Mouse (Mus musculus) common myeloid progenitor, adult 5-6 weeks (primary cell): ENCODE measurements around the gene Ets2. TPM values are rescaled to one million over a fixed set of nuclear protein-coding genes. Genes with fewer than 3 reads are reported as not detected.

Source experiments
- ATAC-seq: replicated peaks from 2 replicates; pipeline ENCODE4 v1.8.0; 2016; ENCODE audit warnings: low read depth, mild to moderate bottlenecking, moderate TSS enrichment, inconsistent platforms; ENCODE audit not compliant: poor library complexity, severe bottlenecking
- total RNA-seq: library from RNA; stranded (forward); fragments of 200-1000, 187-1606 nt; gene quantifications from 2 replicates; pipeline ENCODE4 v1.2.3, GENCODE M21; 2017

Gene Ets2
- 4.9 and 9.4 TPM in 2 replicates for total RNA-seq

DNA sequence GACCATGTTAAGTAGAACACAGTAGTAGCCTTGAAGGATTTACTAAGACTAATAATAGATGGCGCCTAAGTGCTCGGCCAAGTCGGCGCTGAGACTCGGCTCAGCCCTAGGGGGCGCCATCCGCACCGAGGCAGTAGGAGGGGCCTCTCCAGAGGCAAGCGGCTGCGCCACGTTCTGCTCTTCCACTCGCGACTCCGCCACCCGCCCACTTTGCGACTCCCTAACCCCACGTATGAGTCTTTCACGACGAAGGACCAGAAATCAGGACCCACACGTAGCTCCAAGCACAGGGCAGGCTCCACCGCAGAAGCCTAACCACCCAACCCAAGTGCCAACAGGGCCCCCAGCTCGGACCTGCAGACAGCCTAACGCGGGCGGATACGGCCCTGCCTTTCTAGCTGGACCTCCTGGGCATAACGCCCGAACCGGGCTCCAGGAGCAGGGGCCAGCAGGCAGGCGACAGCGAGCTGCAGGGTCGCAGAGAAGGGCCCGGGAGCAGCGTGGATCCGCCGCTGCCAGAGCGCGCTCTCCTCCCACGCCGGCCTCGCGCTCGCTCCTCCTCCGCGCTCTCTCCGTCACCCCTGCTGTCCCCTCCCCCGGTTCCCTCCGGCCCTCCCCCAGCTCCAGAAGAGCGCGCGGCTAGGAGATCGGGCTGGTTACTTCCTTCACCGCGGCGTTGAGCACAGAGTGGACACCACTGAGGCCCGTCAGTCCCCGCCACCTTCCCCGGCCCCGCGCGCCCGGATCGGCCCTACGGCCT, at the start of gene Ets2:
TSS of gene Ets2 (plus strand) at position 274 of the 760 bp plus-strand sequence.
- peak; percentile 84 for ATAC-seq

DNA sequence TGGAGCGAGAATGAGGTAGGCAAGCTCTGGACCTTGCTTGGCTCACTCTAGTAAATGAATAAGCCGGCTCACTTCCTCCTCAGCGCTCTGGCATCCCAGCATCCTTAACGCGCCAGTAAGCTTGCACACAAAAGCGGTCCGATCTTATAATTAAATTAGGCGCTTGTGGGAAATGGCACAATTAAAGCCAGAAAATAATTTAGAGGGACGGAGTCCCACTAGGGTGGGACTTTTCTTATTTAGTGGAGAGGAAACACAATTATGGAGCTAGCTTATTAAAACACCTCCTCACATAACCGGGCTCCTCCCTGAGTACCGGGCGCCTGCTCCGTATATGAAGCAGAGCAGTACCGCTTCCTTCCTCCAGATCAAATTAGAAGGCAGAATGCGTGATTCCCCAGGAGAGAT, 47.7 kb upstream of the Ets2 start:
- no peak for ATAC-seq

DNA sequence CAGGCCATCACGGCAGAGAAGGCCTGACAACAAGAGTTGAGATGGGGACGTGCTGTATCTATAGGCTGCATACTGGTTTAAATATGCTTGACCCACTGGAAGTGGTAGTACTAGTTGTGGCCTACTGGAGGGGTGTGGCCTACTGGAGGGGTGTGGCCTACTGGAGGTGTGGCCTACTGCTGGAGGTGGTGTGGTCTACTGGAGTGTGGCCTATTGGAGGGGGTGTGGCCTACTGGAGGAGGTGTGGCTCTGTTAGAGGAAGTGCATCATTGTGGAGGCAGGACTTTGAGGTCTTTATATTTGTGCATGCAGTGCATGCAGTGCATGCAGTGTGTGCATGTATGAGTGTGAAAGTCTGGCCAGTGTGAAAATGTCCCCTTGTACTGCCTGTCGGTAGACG, 45.3 kb upstream of the Ets2 start:
- no peak for ATAC-seq

DNA sequence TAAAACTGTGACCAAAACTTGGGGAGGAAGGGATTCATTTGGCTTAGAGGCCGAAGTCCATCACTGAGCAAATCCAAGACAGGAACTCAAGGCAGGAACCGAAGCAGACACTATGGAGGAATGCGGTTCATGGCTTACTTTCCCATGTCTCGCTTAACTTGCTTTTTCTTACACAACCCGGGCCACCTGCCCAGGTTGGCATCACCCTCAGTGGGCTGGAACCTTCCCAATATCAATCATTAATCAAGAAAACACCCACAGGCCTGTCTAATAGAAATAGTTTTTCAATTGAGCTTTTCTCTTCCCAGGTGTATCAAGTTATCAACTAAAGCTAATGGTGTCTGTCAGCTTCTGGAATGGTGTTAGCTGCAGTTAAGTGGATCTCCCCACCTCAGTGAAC, 44.7 kb upstream of the Ets2 start:
- no peak for ATAC-seq

DNA sequence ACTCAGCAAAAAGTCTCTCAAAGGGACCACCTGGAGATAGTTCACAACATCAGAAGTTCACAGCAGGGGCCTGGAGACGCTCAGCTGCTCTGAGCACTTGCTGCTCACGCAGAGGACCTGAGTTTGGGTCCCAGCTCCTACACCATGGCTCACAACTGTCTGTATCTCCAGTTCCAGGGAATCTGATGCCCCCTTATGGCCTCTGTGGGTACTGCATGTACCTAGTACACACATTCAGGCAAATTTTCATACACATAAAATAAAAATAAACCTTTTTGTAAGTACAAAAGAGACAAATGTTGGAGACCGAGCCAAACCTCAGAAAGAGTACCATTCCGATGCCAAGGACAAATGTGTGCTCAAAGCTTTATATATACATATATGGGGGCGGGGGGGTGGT, 44.1 kb upstream of the Ets2 start:
- ATAC-seq: no peak

DNA sequence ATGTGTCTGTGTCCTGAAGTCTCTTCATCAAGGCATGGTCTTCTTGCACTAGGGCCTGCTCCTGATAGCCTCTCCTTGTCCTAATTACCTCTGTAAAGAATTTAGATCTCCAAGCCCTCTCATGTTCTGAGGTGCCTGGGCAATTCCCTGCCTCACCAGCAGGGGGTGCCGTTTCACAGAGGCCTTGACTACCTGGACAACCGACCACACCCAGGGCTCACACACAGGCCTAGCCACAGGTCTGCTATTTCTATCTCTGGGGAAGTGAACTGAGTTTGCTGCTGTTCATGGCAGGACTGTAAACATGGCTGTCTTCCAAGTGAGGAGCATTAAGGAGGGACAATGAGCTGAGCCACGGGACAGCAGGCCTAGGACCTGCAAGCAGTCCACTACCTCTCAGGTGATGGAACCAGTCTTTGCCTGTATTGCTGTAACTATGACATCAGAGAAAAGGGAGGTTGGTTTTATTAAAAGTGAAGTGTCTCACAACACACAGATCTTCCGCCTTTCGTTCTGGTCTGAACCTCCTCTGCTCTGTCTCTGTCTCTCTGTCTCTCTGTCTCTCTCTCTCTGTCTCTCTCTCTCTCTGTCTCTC, 42.9 kb upstream of the Ets2 start:
- ATAC-seq: peak; percentile 72

DNA sequence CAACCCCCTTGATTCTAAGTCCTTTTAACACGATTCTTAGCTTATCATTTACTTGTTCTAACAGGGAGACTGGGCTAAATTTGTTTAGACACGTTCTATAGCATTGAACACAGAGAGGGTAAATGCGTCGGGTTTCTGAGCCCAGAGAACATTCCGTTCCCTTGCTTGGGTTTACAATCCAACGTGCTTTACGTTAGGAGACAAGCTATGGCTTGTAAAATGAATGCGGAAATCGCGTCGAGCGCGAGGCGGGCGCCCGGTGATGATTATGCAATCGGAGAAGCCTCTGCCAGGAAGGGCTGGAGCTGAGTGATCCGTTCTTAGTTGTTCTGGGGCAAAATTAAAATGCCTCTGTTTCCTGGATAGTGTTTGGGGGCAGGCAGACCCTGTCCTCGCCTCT, 42.4 kb upstream of the Ets2 start:
- no peak for ATAC-seq

- ATAC-seq: no peak
Measured at GRCm38 (mm10) chr16:95660909-95661308, 41.0 kb upstream of the Ets2 start.

- ATAC-seq: no peak
Measured at GRCm38 (mm10) chr16:95665472-95666131, 36.3 kb upstream of the Ets2 start.

DNA sequence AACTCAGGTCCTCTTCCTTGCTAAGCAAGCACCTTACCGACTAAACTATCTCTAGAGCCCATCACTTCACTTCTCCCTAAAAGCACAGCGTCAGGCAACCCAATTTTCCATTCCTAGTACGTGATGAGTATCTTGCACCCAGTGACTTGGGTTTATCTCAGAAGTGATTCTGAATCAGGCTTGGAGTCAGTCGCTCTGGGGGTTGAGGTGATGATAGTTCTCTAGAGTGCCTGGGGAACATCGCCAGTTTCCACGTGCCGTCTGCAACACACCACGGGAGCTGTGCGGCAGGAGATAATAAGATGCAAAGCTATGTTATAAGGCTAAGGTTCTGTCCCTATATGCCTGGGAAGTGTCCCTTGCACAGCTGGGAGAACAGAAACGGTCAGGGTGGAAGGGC, 35.6 kb upstream of the Ets2 start:
- no peak for ATAC-seq

DNA sequence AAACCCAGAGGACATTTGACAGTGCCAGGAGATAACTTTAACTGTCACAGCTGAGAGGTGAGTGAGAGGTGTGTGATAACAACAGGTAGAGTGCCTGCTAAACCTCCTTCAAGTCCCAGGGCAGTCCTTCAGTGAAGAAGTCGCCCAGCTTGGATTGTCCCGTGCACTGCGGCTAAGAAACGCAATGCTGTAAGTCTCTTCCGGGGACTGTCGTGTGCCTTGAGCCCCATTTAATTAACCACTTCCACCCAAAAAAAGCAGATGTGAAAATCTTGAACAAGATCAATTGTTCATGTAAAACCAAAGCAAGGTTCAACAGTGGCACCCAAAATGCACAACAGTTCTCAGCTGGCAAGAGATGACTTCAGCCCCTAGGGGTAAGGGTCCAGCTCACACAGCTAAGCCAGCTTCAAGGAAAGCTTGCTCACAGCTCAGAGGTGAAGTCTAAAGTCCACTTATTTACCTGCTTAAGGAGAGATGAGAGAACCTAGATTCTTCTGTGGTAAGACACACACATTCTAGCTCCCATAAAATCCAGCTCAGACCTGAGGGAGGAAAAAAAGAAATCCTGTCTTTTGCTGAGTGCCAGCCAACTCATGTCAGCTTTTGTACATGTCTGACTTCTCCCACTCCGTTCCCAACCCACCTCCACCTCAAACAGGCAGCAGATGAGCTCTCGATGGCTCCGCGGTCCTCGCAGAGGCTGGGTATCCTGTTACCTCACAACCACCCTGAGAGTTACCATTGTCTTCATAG, 34.3 kb upstream of the Ets2 start:
- ATAC-seq: no peak

GRCm38 (mm10) chr16:95668151-95668993, 33.5 kb upstream of the Ets2 start:
- ATAC-seq: no peak

- peak; percentile 89 for ATAC-seq
Measured at GRCm38 (mm10) chr16:95674452-95674921, 27.4 kb upstream of the Ets2 start.

GRCm38 (mm10) chr16:95675212-95675611, 26.7 kb upstream of the Ets2 start:
- no peak for ATAC-seq

DNA sequence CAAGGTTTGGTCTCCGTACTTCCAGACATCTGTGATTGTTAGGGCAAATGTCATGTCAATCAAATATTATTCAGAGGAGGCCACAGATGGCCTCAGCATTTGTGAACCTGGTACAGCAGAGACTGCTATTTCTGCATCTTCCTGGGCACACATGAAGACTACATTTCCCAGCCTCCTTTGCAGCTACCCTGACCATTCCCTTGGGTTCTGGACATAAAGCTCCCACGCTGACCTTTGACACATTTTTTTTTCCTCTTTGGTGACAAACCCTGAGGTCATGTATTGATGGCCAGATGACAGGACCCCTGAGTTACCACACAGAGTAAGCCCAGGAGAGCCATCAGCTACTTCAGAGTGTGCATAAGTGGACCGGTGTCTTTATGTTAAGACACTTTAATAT, 25.2 kb upstream of the Ets2 start:
- no peak for ATAC-seq

DNA sequence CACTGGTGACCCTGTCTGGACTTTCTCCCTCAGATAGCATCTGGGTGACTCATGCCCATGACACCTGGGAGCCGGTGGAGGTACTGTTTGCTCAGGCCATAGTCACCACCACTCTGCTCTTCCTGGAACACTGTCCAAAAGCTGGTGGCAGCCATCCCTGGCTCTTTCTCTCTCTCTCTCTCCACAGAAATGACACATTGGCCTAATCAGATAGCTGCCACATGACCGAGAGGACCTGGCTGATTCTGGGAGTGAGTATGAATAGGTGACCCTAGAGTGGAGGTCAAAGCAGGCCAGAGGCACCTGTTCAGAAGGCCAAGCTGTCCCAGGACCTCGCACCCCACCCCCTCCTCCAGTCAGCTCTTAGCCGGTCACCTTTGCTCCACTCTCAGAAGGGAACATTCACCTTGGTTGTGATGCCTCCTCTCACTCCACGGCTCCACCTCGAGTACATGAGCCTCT, 19.4 kb upstream of the Ets2 start:
- ATAC-seq: no peak

DNA sequence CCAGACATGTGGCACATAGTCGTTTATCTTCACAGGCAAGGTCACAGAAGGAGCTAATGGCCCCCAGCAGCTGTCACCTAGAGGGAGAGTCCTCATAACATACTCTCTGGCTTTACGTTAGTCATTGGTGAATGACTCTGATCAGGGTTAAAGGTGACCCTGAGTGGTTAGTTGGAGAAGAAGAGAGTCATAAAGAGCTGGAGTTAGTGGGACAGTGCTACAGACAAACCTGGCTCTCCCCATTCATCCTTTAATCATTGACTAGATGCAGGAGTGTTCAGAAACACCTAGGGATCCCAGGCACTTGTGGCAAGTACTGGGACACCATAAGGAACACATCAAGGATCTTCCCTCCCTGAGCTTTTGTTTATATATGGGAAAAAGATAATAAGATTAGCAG, 16.1 kb upstream of the Ets2 start:
- ATAC-seq: no peak

- no peak for ATAC-seq
Measured at GRCm38 (mm10) chr16:95686246-95686645, 15.6 kb upstream of the Ets2 start.

GRCm38 (mm10) chr16:95686901-95687300, 15.0 kb upstream of the Ets2 start:
- ATAC-seq: no peak

DNA sequence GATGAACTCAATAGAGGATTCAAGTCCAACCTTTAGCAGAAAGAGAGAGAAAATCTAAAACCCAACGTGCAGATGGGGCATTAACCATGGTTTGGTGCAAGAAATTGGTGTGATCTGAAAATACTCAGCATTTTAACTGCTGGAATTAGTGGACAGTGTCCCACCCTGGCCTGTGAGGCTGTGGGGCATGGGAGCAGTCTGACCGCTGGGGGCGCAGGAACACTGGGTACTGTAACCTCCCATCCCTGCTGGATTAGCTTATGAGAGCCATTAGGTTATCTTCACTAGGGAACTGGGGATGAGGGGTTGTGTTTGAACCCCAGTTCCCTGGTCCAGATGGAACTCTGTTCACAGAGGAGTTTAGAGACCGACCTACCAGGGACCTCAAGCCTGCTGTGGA, 13.9 kb upstream of the Ets2 start:
- no peak for ATAC-seq
